Mouse (Mus musculus): Measurements from ENCODE around the gene Kcnd3. TPM values are rescaled to one million over a fixed set of nuclear protein-coding genes. Genes with fewer than 3 reads are reported as not detected.

The Kcnd3 gene
- polyA plus RNA-seq, 1 experiment from 2014 or later = 2.4 TPM

- H3K27ac ChIP-seq (ENCODE audit: low read depth, low read length) = no peak overlapping the region
- no peak overlapping the region for H3K4me3 ChIP-seq (ENCODE audit: low read depth, low read length)
Observed at GRCm38 (mm10) chr3:105716353-105717000, 264.3 kb downstream of the Kcnd3 start.

GRCm38 (mm10) chr3:105717856-105718555 lies 265.9 kb downstream of the Kcnd3 start:
- no peaks in the 10 kb centered on the region for H3K9me3 ChIP-seq (ENCODE audit: control insufficient read depth, low read length)
- H3K9ac ChIP-seq (ENCODE audit: low read length) = no peak overlapping the region
- H3K36me3 ChIP-seq (ENCODE audit: control insufficient read depth, insufficient read depth, low read length) = no peaks in the 10 kb centered on the region
- H3K27ac ChIP-seq (ENCODE audit: low read depth, low read length) = no peak overlapping the region
- H3K27me3 ChIP-seq (ENCODE audit: control insufficient read depth, insufficient read depth, low read length) = no peaks in the 10 kb centered on the region
- H3K4me3 ChIP-seq (ENCODE audit: low read depth, low read length) = no peak overlapping the region
- H3K4me2 ChIP-seq = no peak overlapping the region
- peaks cover 7% of the 10 kb centered on the region; the same call in 1 of the 2 replicates for H3K4me1 ChIP-seq (ENCODE audit: control insufficient read depth, insufficient read depth, low read length)
- ATAC-seq (ENCODE audit: low FRiP score) (peak; percentile 25; the same call in 1 of the 2 replicates), DNase-seq (ENCODE audit: low spot score, missing footprints) (peak; percentile 80)
- 62% methylated on average over 11 of the region's 11 CpGs for WGBS

More at GRCm38 (mm10) chr3:105716353-105717000, 264.3 kb downstream of the Kcnd3 start:
- ATAC-seq (ENCODE audit: low FRiP score) (no peak), DNase-seq (ENCODE audit: low spot score, missing footprints) (no peak)
- Histone ChIP-seq H3K9me3 (ENCODE audit: control insufficient read depth, low read length) (no peaks in the 10 kb centered on the region), H3K27me3 (ENCODE audit: control insufficient read depth, insufficient read depth, low read length) (no peaks in the 10 kb centered on the region), H3K9ac (ENCODE audit: low read length) (no peak overlapping the region), H3K4me2 (no peak overlapping the region), H3K36me3 (ENCODE audit: control insufficient read depth, insufficient read depth, low read length) (no peaks in the 10 kb centered on the region), H3K4me1 (ENCODE audit: control insufficient read depth, insufficient read depth, low read length) (peaks cover 7% of the 10 kb centered on the region; the same call in 1 of the 2 replicates)
- WGBS = 59% methylated on average over 18 of the region's 18 CpGs

GRCm38 (mm10) chr3:105718746-105719145 lies 266.6 kb downstream of the Kcnd3 start:
- no peak overlapping the region for H3K27ac ChIP-seq (ENCODE audit: low read depth, low read length)
- H3K27me3 ChIP-seq (ENCODE audit: control insufficient read depth, insufficient read depth, low read length) = no peaks in the 10 kb centered on the region
- ATAC-seq (ENCODE audit: low FRiP score) (no peak), DNase-seq (ENCODE audit: low spot score, missing footprints) (no peak)
- H3K4me3 ChIP-seq (ENCODE audit: low read depth, low read length) = no peak overlapping the region
- WGBS = 53% methylated on average over 4 of the region's 4 CpGs
- no peak overlapping the region for H3K9ac ChIP-seq (ENCODE audit: low read length)
- peaks cover 7% of the 10 kb centered on the region; the same call in 1 of the 2 replicates for H3K4me1 ChIP-seq (ENCODE audit: control insufficient read depth, insufficient read depth, low read length)
- H3K36me3 ChIP-seq (ENCODE audit: control insufficient read depth, insufficient read depth, low read length) = no peaks in the 10 kb centered on the region
- no peaks in the 10 kb centered on the region for H3K9me3 ChIP-seq (ENCODE audit: control insufficient read depth, low read length)
- H3K4me2 ChIP-seq = no peak overlapping the region

GRCm38 (mm10) chr3:105719979-105720378 lies 267.8 kb downstream of the Kcnd3 start:
- H3K4me1 ChIP-seq (ENCODE audit: control insufficient read depth, insufficient read depth, low read length) = no peaks in the 10 kb centered on the region

GRCm38 (mm10) chr3:105720514-105720913 lies 268.4 kb downstream of the Kcnd3 start:
- no peak overlapping the region for H3K4me2 ChIP-seq
- H3K9me3 ChIP-seq (ENCODE audit: control insufficient read depth, low read length) = no peaks in the 10 kb centered on the region
- H3K4me3 ChIP-seq (ENCODE audit: low read depth, low read length) = no peak overlapping the region
- no peak overlapping the region for H3K27ac ChIP-seq (ENCODE audit: low read depth, low read length)
- no peak overlapping the region for H3K9ac ChIP-seq (ENCODE audit: low read length)
- DNase-seq (ENCODE audit: low spot score, missing footprints) = no peak
- no peak for ATAC-seq (ENCODE audit: low FRiP score)
- H3K27me3 ChIP-seq (ENCODE audit: control insufficient read depth, insufficient read depth, low read length) = no peaks in the 10 kb centered on the region
- 74% methylated on average over 4 of the region's 4 CpGs for WGBS
- no peaks in the 10 kb centered on the region for H3K36me3 ChIP-seq (ENCODE audit: control insufficient read depth, insufficient read depth, low read length)
- H3K4me1 ChIP-seq (ENCODE audit: control insufficient read depth, insufficient read depth, low read length) = no peaks in the 10 kb centered on the region

More at GRCm38 (mm10) chr3:105719979-105720378, 267.8 kb downstream of the Kcnd3 start:
- 88% methylated on average over 4 of the region's 4 CpGs for WGBS
- no peak overlapping the region for H3K27ac ChIP-seq (ENCODE audit: low read depth, low read length)
- DNase-seq (ENCODE audit: low spot score, missing footprints) = no peak
- no peaks in the 10 kb centered on the region for H3K27me3 ChIP-seq (ENCODE audit: control insufficient read depth, insufficient read depth, low read length)
- no peaks in the 10 kb centered on the region for H3K9me3 ChIP-seq (ENCODE audit: control insufficient read depth, low read length)
- no peak overlapping the region for H3K4me3 ChIP-seq (ENCODE audit: low read depth, low read length)
- no peak overlapping the region for H3K4me2 ChIP-seq
- H3K36me3 ChIP-seq (ENCODE audit: control insufficient read depth, insufficient read depth, low read length) = no peaks in the 10 kb centered on the region
- H3K9ac ChIP-seq (ENCODE audit: low read length) = no peak overlapping the region
- ATAC-seq (ENCODE audit: low FRiP score) = no peak

GRCm38 (mm10) chr3:105721681-105722201 lies 269.6 kb downstream of the Kcnd3 start:
- H3K9ac ChIP-seq (ENCODE audit: low read length) = no peak overlapping the region
- DNase-seq (ENCODE audit: low spot score, missing footprints) (no peak), ATAC-seq (ENCODE audit: low FRiP score) (no peak)
- WGBS = 71% methylated on average over 2 of the region's 2 CpGs
- H3K9me3 ChIP-seq (ENCODE audit: control insufficient read depth, low read length) = no peaks in the 10 kb centered on the region
- no peak overlapping the region for H3K27ac ChIP-seq (ENCODE audit: low read depth, low read length)
- no peak overlapping the region for H3K4me2 ChIP-seq
- no peaks in the 10 kb centered on the region for H3K36me3 ChIP-seq (ENCODE audit: control insufficient read depth, insufficient read depth, low read length)
- no peaks in the 10 kb centered on the region for H3K27me3 ChIP-seq (ENCODE audit: control insufficient read depth, insufficient read depth, low read length)
- no peaks in the 10 kb centered on the region for H3K4me1 ChIP-seq (ENCODE audit: control insufficient read depth, insufficient read depth, low read length)
- no peak overlapping the region for H3K4me3 ChIP-seq (ENCODE audit: low read depth, low read length)

- no peaks in the 10 kb centered on the region for H3K9me3 ChIP-seq (ENCODE audit: control insufficient read depth, low read length)
- WGBS = 88% methylated on average over 3 of the region's 3 CpGs
- no peak overlapping the region for H3K9ac ChIP-seq (ENCODE audit: low read length)
- DNase-seq (ENCODE audit: low spot score, missing footprints) = no peak
- H3K4me3 ChIP-seq (ENCODE audit: low read depth, low read length) = no peak overlapping the region
- H3K36me3 ChIP-seq (ENCODE audit: control insufficient read depth, insufficient read depth, low read length) = no peaks in the 10 kb centered on the region
- H3K27ac ChIP-seq (ENCODE audit: low read depth, low read length) = no peak overlapping the region
- no peak for ATAC-seq (ENCODE audit: low FRiP score)
- H3K4me1 ChIP-seq (ENCODE audit: control insufficient read depth, insufficient read depth, low read length) = no peaks in the 10 kb centered on the region
- H3K27me3 ChIP-seq (ENCODE audit: control insufficient read depth, insufficient read depth, low read length) = no peaks in the 10 kb centered on the region
- H3K4me2 ChIP-seq = no peak overlapping the region
Observed at GRCm38 (mm10) chr3:105722510-105722909, 270.4 kb downstream of the Kcnd3 start.
